12 mouse cellular contexts compared by ENCODE assay signal in genomic region chr13:95974106-95974505, GRCm38 (mm10).
DNase-seq lines count a peak whose midpoint lies in the region; ATAC-seq lines count a peak whose summit lies in the region.
"Had no signal": no experiment of that assay in that cellular context is flagged by ENCODE, and none has a peak within 500 bp of the region (broad histone marks: within the 10 kb centered on the region; RNA-seq: fewer than 3 reads in every experiment).

No protein-coding gene starts in this region.

- H3K4me3 ChIP-seq in forebrain, embryonic 14.5 days (ENCODE audit: low read depth, low read length) = no peak overlapping the region
- H3K4me3 ChIP-seq: embryonic facial prominence, embryonic 10.5 days; embryonic facial prominence, embryonic 12.5 days; forebrain, embryonic 13.5 days had no signal

- H3K4me2 ChIP-seq in forebrain, embryonic 14.5 days (ENCODE audit: low read length) = no peak overlapping the region
- H3K4me2 ChIP-seq: embryonic facial prominence, embryonic 12.5 days; forebrain, embryonic 13.5 days had no signal

- no peaks in the 10 kb centered on the region for H3K36me3 ChIP-seq in forebrain, embryonic 14.5 days (ENCODE audit: control insufficient read depth, insufficient read depth, low read length)
- H3K36me3 ChIP-seq: embryonic facial prominence, embryonic 10.5 days; embryonic facial prominence, embryonic 12.5 days; G1E had no signal

- no peak overlapping the region for H3K9ac ChIP-seq in forebrain, embryonic 14.5 days (ENCODE audit: low read length)
- H3K9ac ChIP-seq: embryonic facial prominence, embryonic 12.5 days; forebrain, embryonic 13.5 days had no signal

- WGBS in forebrain, embryonic 14.5 days = 93% methylated on average over 11 of the region's 11 CpGs

- ATAC-seq in forebrain, embryonic 14.5 days = no peak

- peak; percentile 52 for DNase-seq in CD4-positive helper T cell, adult 2 months (ENCODE audit: low read depth, low spot score)
- DNase-seq in CD4-positive, CD25-positive, alpha-beta regulatory T cell, adult 2 months (ENCODE audit: low read depth, low spot score) = peak; percentile 54
- peak; percentile 69 for DNase-seq in induced T-regulatory cell, adult 2 months (ENCODE audit: low read depth)
- DNase-seq in cerebellum, postnatal 36 days = no peak
- no peak for DNase-seq in forebrain, embryonic 14.5 days (ENCODE audit: low spot score)
- no peak for DNase-seq in embryo, embryonic 9.5 days (ENCODE audit: extremely low spot score)

- H3K27me3 ChIP-seq in forebrain, embryonic 14.5 days (replicated peaks; ENCODE audit: control insufficient read depth, insufficient read depth, low read length) = no peaks in the 10 kb centered on the region
- H3K27me3 ChIP-seq: CH12.LX; embryonic facial prominence, embryonic 12.5 days; forebrain, embryonic 13.5 days; Patski had no signal

- no peaks in the 10 kb centered on the region for H3K9me3 ChIP-seq in forebrain, embryonic 14.5 days (replicated peaks; ENCODE audit: control insufficient read depth, low read length)
- H3K9me3 ChIP-seq: embryonic facial prominence, embryonic 10.5 days; embryonic facial prominence, embryonic 12.5 days; forebrain, embryonic 13.5 days; G1E had no signal

- H3K4me1 ChIP-seq in forebrain, embryonic 14.5 days (ENCODE audit: control insufficient read depth, insufficient read depth, low read length) = no peaks in the 10 kb centered on the region
- H3K4me1 ChIP-seq: embryonic facial prominence, embryonic 12.5 days; forebrain, embryonic 13.5 days had no signal

- H3K27ac ChIP-seq in forebrain, embryonic 14.5 days (ENCODE audit: low read depth, low read length) = no peak overlapping the region
- H3K27ac ChIP-seq: embryonic facial prominence, embryonic 10.5 days; embryonic facial prominence, embryonic 12.5 days; forebrain, embryonic 13.5 days had no signal

Comparison
In these comparisons a context has a peak if more than half of its experiments do, and no peak if none do; other contexts are left out.
1. DNase-seq: peak in CD4-positive helper T cell, adult 2 months (single experiment), CD4-positive, CD25-positive, alpha-beta regulatory T cell, adult 2 months (single experiment) and induced T-regulatory cell, adult 2 months (single experiment); none in cerebellum, postnatal 36 days (0 of 2), forebrain, embryonic 14.5 days (single experiment) and embryo, embryonic 9.5 days (single experiment).